Mouse (Mus musculus) lung, adult 2 months (tissue): ENCODE data around the gene Ehmt2. TPM values are rescaled to one million over a fixed set of nuclear protein-coding genes. Genes with fewer than 3 reads are reported as not detected.
"Not testable (repeated sequence)": the region's sequence is repeated elsewhere in the genome, so short reads cannot be mapped to it uniquely, and the experiment has no call there.

ENCODE experiments used
- DNase-seq: peaks from one replicate; pipeline ENCODE4 v3.0.0; 2022
- H3K4me1 ChIP-seq: fragments of 200-500 bp; 2 replicates; pipeline ENCODE4 v1.6.1; 2011; ENCODE audit warnings: low read length; ENCODE audit not compliant: control insufficient read depth, insufficient read depth
- H3K4me3 ChIP-seq: fragments of 200-500 bp; replicated peaks from 2 replicates; pipeline ENCODE3; 2011; ENCODE audit warnings: low read depth, mild to moderate bottlenecking, control low read depth, low read length; ENCODE audit errors: extremely low read depth
- CTCF ChIP-seq: fragments of 200-500 bp; IDR thresholded peaks from 2 replicates; pipeline ENCODE4 v1.5.1; 2011; ENCODE audit warnings: mild to moderate bottlenecking, low read length, control low read depth; ENCODE audit not compliant: insufficient read depth
- POLR2A ChIP-seq: fragments of 200-500 bp; IDR thresholded peaks from 2 replicates; pipeline ENCODE4 v1.6.1; 2011; ENCODE audit warnings: low read depth, mild to moderate bottlenecking, control low read depth, low read length, borderline replicate concordance; ENCODE audit errors: extremely low read depth
- WGBS: fragments of 180-500 bp; shearing (Covaris S2); methylation state at CpG from one replicate; pipeline ENCODE4 v1.1.7; 2018; 5-methylcytosine and 5-hydroxymethylcytosine counted together
- polyA plus RNA-seq: library from polyadenylated mRNA; depleted of rRNA; stranded (reverse); fragments of >200 nt; gene quantifications from 2 replicates; pipeline ENCODE4 v1.2.3, GENCODE M21; 2012

Ehmt2 gene
- polyA plus RNA-seq, 1 experiment = 199 TPM

DNA sequence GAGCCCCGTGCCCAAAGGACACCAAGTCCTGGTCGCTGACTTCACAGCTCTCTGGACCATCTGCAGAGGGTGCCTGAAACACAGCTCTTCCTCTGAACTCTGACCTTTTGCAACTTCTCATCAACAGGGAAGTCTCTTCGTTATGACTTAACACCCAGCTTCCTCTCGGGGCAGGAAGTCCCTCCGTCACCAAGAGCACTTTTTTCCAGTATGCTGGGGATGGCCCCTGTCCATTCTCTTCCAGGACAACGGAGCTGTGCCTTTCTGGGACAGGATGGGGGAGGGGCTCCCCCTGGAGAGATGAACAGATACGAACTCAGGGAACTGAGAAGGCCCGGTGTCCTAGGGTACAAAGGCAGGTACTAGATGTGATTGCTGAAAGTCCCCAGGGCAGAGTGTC, 36.6 kb downstream of the Ehmt2 start:
- 46% methylated on average over 8 of the region's 8 CpGs for WGBS
- no peak for DNase-seq
- TF ChIP-seq CTCF (no peak), POLR2A (no peak)
- no peak overlapping the region for H3K4me3 ChIP-seq
- peaks cover 4% of the 10 kb centered on the region; the same call in 1 of the 2 replicates for H3K4me1 ChIP-seq

DNA sequence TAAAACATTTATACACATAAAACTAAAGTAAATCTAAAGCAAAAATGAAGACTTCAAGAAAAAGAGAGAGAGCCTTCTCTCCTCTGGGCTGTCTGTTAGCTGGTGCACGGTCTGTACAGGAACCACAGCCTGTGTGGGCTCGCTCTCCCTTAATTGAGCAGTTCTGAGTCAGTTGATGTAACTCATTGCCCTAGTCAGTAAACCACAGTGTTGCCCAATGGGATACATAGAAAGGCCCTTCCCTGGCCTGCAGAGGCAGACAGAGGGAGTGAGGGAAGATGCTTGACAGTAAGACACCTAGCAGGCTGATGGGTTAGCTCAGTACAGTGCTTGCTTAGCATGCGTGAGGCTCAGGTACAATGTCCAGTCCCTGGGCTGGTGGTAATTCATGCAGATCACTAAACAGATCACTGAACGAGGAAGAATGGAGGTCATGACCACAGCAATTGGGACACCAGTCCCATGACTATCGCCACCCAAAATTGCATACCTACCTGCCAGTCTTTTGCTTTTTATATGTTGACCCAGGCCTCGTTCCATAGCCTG, 39.8 kb downstream of the Ehmt2 start:
- DNase-seq = no peak
- TF ChIP-seq POLR2A = no peak
- TF ChIP-seq CTCF = no peak
- 86% methylated on average over 6 of the region's 6 CpGs for WGBS
- H3K4me1 ChIP-seq = no peaks in the 10 kb centered on the region
- H3K4me3 ChIP-seq = no peak overlapping the region

DNA sequence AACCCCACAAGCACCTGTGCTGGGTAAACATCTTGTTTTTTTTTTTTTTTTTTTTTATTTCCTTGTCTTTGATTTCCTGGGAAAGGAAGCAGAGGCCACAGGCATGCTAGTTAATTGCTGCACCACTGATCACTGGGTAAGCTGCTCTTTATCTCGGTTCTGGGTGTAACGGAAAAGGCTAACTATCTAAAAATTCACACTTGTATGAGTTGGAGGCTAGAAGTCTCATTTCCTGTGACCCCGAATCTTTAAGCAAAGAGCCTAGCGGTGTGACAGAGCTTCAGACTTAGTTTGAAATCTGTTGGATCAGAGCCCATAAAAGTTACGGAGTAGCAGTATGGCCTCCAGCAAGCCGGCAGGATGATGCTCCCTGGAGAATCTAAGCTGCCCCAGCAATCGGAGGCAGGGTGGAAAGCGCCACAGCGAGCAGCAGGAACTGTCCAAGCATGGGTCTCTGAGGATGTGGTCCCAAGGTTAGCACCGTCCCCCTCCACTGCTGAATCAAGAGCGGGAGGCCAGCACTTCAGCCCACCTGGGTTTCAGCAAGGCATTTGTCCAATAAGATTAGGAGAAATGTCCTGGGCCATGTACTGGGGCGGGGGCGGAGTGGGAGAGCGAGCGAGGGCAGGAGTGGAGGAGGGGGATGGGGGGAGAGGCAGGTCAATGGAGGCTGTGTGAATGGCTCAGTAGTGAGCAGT, 43.2 kb downstream of the Ehmt2 start:
- WGBS = 14% methylated on average over 15 of the region's 15 CpGs
- DNase-seq = no peak
- H3K4me3 ChIP-seq = peak overlapping the region; percentile 19
- TF ChIP-seq CTCF (no peak), POLR2A (no peak)
- H3K4me1 ChIP-seq = no peaks in the 10 kb centered on the region

DNA sequence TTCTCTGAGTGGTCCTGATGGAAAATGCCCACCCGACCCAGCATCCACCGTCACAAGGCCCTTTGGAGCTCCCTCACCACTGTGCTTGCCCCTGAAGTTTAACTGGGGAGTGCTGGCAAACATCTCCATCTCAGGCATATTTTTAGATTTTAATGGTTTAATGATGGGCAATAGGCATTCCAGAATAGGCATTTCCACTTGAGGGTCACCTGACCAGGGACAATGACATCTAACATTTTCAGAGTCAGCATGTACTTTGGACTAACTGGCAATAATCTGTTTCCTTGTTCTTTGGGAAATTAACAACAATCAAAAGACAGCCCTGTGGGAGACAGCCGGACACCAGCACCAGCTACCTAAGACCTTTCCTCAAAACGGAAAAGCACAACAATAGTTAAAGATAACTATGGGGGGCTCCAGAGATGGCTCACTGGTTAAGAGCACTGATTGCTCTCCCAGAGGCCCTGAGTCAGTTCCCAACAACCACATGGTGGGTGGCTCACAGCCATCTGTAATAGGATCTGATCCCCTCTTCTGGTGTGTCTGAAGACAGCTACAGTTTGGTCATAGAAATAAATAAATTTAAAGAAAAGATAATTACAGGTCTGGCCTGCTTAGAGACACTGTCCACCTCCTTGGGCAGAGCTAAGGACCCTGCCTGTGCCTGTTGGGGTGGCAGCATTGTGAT, 45.0 kb downstream of the Ehmt2 start:
- WGBS = 82% methylated on average over 4 of the region's 4 CpGs
- no peaks in the 10 kb centered on the region for H3K4me1 ChIP-seq
- DNase-seq = no peak
- H3K4me3 ChIP-seq = no peak overlapping the region
- no peak for TF ChIP-seq POLR2A
- no peak for TF ChIP-seq CTCF

DNA sequence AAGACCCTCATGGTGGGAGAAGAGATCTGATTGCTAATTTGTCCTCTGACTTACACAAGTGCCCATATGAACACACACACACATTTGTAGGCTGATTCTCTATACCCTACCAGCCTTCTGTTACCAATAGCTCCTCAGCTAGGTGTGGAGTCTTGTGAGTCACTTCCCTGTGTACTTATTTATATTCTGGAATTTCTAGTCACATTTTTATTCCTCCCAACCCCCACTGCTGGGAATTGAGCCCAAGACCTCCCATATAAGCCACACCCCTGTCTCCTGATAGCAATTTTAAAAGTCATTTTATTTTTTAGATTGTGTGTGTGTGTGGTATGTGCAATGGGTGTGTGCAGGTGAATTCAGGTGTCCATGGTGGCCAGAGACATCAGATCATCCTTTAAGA, 46.1 kb downstream of the Ehmt2 start:
- DNase-seq = no peak
- Histone ChIP-seq H3K4me1 (no peaks in the 10 kb centered on the region), H3K4me3 (no peak overlapping the region)
- TF ChIP-seq POLR2A = no peak
- no peak for TF ChIP-seq CTCF

DNA sequence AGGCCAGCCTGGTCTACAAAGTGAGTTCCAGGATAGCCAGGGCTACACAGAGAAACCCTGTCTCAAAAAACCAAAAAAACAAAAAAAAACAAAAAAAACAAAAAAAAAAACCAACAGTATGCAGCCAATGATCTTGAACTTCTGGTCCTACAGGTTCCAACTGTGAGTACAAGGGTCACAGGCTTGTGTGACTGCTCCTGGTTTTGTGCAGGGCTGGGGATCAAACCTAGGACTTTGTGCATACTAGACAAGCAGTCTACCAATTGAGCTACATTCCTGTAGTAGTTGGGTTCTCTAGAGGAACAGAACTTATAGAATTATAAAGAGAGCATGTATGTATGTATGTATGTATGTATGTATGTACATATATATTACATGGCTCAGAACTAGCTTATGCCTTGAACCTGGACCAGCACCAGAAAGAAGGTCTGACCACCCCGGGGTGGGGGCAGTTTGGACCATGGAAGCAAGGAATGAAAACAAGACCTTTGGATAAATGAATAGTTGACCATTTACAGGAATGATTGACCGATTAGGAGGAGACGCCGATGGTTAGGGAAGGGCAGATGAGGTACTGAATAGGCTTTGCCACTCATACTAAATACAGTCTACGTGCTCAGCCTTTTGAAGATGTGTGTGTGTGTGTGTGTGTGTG, 48.3 kb downstream of the Ehmt2 start:
- H3K4me1 ChIP-seq = no peaks in the 10 kb centered on the region
- TF ChIP-seq CTCF = no peak
- TF ChIP-seq POLR2A = no peak
- H3K4me3 ChIP-seq = no peak overlapping the region
- WGBS = 91% methylated on average over 5 of the region's 5 CpGs
- no peak for DNase-seq

DNA sequence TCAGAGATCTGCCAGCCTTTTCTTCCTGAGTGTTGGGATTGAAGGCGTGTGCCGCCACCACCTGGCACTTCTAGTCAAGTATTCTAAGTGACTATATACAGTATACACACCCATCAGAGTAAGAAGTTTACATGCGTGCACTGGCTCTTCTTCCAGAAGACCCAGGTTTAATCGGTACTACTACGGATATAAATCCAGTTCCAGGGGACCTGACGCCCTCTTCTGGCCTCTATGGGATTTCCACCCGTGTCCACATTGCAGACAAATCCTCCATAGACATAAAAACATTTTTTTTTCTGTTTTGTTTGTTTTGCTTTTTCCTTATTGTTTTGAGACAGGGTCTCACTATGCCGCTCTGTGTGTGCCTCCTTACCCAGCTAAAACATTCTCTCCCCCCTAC, 49.3 kb downstream of the Ehmt2 start:
- 16% methylated on average over 8 of the region's 8 CpGs for WGBS
- Histone ChIP-seq H3K4me1 (no peaks in the 10 kb centered on the region), H3K4me3 (no peak overlapping the region)
- no peak for DNase-seq
- TF ChIP-seq POLR2A (no peak), CTCF (peak; percentile 52)

DNA sequence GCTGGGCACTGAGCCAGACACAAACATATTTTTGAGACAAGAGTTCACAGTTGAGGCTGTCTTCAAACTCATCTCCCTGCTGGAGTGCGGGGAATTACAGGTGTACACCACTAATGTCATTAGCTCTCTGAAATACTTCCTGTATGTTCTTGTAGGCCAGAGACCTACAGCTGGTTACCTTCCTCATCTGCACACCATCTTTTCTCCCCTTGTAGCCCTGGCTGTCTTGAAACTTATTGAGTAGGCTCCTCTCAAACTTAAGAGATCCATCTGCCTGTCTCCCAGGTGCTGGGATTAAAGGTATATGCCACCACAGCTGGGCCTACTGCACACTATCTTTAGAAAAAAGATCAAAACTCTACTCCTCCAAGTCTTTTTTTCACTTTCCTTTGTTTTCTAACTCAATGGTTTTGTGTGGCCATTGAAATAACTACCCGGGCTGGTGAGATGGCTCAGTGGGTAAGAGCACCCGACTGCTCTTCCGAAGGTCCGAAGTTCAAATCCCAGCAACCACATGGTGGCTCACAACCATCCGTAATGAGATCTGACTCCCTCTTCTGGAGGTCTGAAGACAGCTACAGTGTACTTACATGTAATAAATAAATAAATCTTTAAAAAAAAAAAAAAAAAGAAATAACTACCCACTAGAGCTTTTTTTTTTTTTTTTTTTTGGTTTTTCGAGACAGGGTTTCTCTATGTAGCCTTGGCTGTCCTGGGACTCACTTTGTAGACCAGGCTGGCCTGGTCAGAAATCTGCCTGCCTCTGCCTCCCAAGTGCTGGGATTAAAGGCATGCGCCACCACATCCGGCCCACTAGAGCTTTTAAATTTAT, 50.7 kb downstream of the Ehmt2 start:
- 57% methylated on average over 9 of the region's 9 CpGs for WGBS
- not testable (repeated sequence) for H3K4me3 ChIP-seq, DNase-seq, H3K4me1 ChIP-seq

DNA sequence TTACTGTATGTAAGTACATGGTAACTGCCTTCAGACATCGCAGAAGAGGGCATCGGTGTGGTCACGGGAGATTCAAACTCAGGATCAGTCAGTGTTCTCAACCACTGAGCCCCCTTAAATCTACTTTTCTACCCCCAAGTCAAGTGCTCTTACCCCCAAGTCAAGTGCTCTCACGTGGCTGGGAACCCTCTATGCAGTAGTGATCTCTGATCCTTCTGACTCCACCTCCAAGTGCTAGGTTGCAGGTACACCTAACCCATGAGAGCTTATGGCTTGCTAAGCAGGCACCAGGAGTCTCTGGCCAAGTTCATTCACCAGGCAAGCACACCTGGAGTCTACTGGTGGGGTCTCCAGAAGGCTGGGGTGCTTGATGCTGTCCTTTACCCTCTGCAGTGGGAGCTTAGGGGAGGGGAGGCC, 51.3 kb downstream of the Ehmt2 start:
- DNase-seq = no peak
- WGBS = 56% methylated on average over 4 of the region's 4 CpGs
- TF ChIP-seq CTCF (no peak), POLR2A (no peak)
- H3K4me1 ChIP-seq = no peaks in the 10 kb centered on the region
- no peak overlapping the region for H3K4me3 ChIP-seq
